Mouse (Mus musculus): ENCODE measurements around the gene Gm44502.

GRCm38 (mm10) chr15:89471476-89471875 is 42.0 kb upstream of the Gm44502 start:
- TF ChIP-seq GATA1 (IDR thresholded peaks at IDR 0.05; ENCODE audit: low read length) (no peak), TAL1 (IDR thresholded peaks at IDR 0.05; ENCODE audit: low read length) (no peak)
